ENCODE assay signal across 28 mouse cellular contexts in the genomic region with DNA sequence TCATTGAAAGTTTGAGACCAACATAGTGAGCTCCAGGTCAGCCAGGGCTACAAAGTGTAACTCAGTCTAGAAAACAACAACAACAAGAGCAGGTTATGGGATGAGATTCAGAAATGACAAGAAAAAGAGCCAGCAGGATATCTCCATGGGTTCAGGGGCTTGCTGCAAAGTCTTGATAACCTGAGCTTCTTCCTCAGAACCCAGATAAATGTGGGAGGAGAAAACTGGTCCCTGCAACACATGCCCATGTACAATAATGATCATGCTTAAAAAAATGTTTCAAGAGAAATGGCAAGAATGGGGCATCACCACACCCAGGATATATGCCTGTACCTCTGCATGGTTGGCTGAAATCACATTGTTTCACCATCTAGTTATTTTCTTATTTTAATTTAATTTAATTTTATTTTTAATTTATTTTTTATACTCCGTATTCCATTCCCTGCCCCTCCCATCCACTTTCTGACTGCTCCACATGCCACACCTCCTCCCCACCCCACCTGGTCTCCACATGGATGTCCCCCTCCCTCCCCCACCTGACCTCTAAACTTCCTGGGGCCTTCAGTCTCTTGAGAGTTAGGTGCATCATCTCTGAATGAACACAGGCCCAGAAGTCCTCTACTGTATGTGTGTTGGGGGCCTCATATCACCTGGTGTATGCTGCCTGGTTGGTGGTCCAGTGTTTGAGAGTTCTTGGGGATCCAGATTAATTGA. TPM values are rescaled to one million over a fixed set of nuclear protein-coding genes. Genes with fewer than 3 reads are reported as not detected.
A peak's percentile ranks its signal among the peaks of the same experiment; 100 is the strongest.
DNase-seq lines count a peak whose midpoint lies in the region; ATAC-seq lines count a peak whose summit lies in the region.
"Had no signal": no experiment of that assay in that cellular context is flagged by ENCODE, and none has a peak within 500 bp of the region (broad histone marks: within the 10 kb centered on the region; RNA-seq: fewer than 3 reads in every experiment).

No protein-coding gene starts in this region.

- no peaks in the 10 kb centered on the region for H3K36me3 ChIP-seq in erythroblast, embryonic 14.5 days (ENCODE audit: control insufficient read depth)
- H3K36me3 ChIP-seq in liver, embryonic 12.5 days, result no peaks in the 10 kb centered on the region
- H3K36me3 ChIP-seq in midbrain, embryonic 14.5 days (ENCODE audit: control insufficient read depth, insufficient read depth, low read length), result no peaks in the 10 kb centered on the region
- H3K36me3 ChIP-seq in intestine, embryonic 15.5 days, result no peaks in the 10 kb centered on the region
- H3K36me3 ChIP-seq: embryonic facial prominence, embryonic 15.5 days; G1E; heart, embryonic 13.5 days; kidney, embryonic 15.5 days; midbrain, embryonic 13.5 days; neural tube, embryonic 12.5 days had no signal

- peaks cover 35% of the 10 kb centered on the region for H3K4me1 ChIP-seq in erythroblast, embryonic 14.5 days (ENCODE audit: control insufficient read depth)
- peaks cover 33% of the 10 kb centered on the region for H3K4me1 ChIP-seq in liver, embryonic 12.5 days
- no peaks in the 10 kb centered on the region for H3K4me1 ChIP-seq in midbrain, embryonic 14.5 days (ENCODE audit: control insufficient read depth, insufficient read depth, low read length)
- no peaks in the 10 kb centered on the region for H3K4me1 ChIP-seq in intestine, embryonic 15.5 days (replicated peaks)
- H3K4me1 ChIP-seq: embryonic facial prominence, embryonic 15.5 days; heart, embryonic 13.5 days; kidney, embryonic 15.5 days; midbrain, embryonic 13.5 days; neural tube, embryonic 12.5 days had no signal

- ATAC-seq in liver, embryonic 12.5 days, result peak; percentile 90
- peak; percentile 86 for ATAC-seq in megakaryocyte progenitor cell, adult 5-6 weeks (replicated peaks; ENCODE audit: poor library complexity)
- ATAC-seq in midbrain, embryonic 14.5 days (ENCODE audit: low FRiP score, low TSS enrichment), result no peak
- no peak for ATAC-seq in intestine, embryonic 15.5 days
- ATAC-seq: forebrain, postnatal 0 days; midbrain, embryonic 13.5 days had no signal

- peak; percentile 74 for DNase-seq in c-Kit-positive CD71-positive TER-119-negative erythroid progenitor cells, embryonic 14.5 days (ENCODE audit: low read depth)
- no peak for DNase-seq in midbrain, embryonic 14.5 days
- DNase-seq in left cerebral cortex, adult 8-10 months (ENCODE audit: low spot score in 2 of 2), result no peak
- DNase-seq: adrenal gland, adult 2 months; B cell, adult 2 months; cerebellum, adult 2 months; forebrain, postnatal 0 days; gastrocnemius, postnatal 25 days; heart, postnatal 14 days; kidney, adult 11 months; layer of hippocampus, adult 9-11 months; left cerebral cortex, postnatal 4 days; lung, adult 18-20 months; lung, postnatal 10 days; right cerebral cortex, adult 18-20 months; right cerebral cortex, postnatal 4 days had no signal

- peak overlapping the region; percentile 22; the same call in 1 of the 2 replicates for H3K9ac ChIP-seq in liver, embryonic 12.5 days
- H3K9ac ChIP-seq in midbrain, embryonic 14.5 days (replicated peaks; ENCODE audit: low read length), result no peak overlapping the region
- no peak overlapping the region for H3K9ac ChIP-seq in intestine, embryonic 15.5 days
- H3K9ac ChIP-seq: embryonic facial prominence, embryonic 15.5 days; forebrain, postnatal 0 days; heart, embryonic 13.5 days; kidney, embryonic 15.5 days; midbrain, embryonic 13.5 days; neural tube, embryonic 12.5 days had no signal

- H3K27ac ChIP-seq in liver, embryonic 12.5 days, result peak overlapping the region; percentile 72
- H3K27ac ChIP-seq in midbrain, embryonic 14.5 days (replicated peaks; ENCODE audit: low read depth, low read length), result no peak overlapping the region
- no peak overlapping the region for H3K27ac ChIP-seq in intestine, embryonic 15.5 days
- H3K27ac ChIP-seq: embryonic facial prominence, embryonic 15.5 days; heart, adult 2 months; heart, embryonic 13.5 days; kidney, embryonic 15.5 days; midbrain, embryonic 13.5 days; neural tube, embryonic 12.5 days had no signal

- H3K4me2 ChIP-seq in liver, embryonic 12.5 days, result peak overlapping the region; percentile 42
- no peak overlapping the region for H3K4me2 ChIP-seq in midbrain, embryonic 14.5 days (ENCODE audit: low read length)
- no peak overlapping the region for H3K4me2 ChIP-seq in intestine, embryonic 15.5 days (replicated peaks)
- H3K4me2 ChIP-seq: embryonic facial prominence, embryonic 15.5 days; heart, embryonic 13.5 days; kidney, embryonic 15.5 days; midbrain, embryonic 13.5 days; neural tube, embryonic 12.5 days had no signal

- peak overlapping the region; percentile 19 for H3K4me3 ChIP-seq in erythroblast, embryonic 14.5 days (replicated peaks)
- H3K4me3 ChIP-seq in liver, embryonic 12.5 days, result no peak overlapping the region
- H3K4me3 ChIP-seq in midbrain, embryonic 14.5 days (replicated peaks; ENCODE audit: low read depth, low read length), result no peak overlapping the region
- no peak overlapping the region for H3K4me3 ChIP-seq in intestine, embryonic 15.5 days (replicated peaks)
- H3K4me3 ChIP-seq: embryonic facial prominence, embryonic 15.5 days; heart, adult 2 months; heart, embryonic 13.5 days; kidney, embryonic 15.5 days; midbrain, embryonic 13.5 days; neural tube, embryonic 12.5 days had no signal

- H3K9me3 ChIP-seq in erythroblast, embryonic 14.5 days (ENCODE audit: control insufficient read depth, low read length), result no peaks in the 10 kb centered on the region
- H3K9me3 ChIP-seq in liver, embryonic 12.5 days (replicated peaks), result no peaks in the 10 kb centered on the region
- H3K9me3 ChIP-seq in midbrain, embryonic 14.5 days (ENCODE audit: control insufficient read depth, low read length), result 0 out of 2 replicates have a peak, but pooled peaks cover 3% of the 10 kb centered on the region
- H3K9me3 ChIP-seq in intestine, embryonic 15.5 days, result no peaks in the 10 kb centered on the region
- H3K9me3 ChIP-seq: embryonic facial prominence, embryonic 15.5 days; G1E; midbrain, embryonic 13.5 days; neural tube, embryonic 12.5 days had no signal

- no peaks in the 10 kb centered on the region for H3K27me3 ChIP-seq in erythroblast, embryonic 14.5 days (ENCODE audit: control insufficient read depth)
- H3K27me3 ChIP-seq in liver, embryonic 12.5 days (replicated peaks), result no peaks in the 10 kb centered on the region
- H3K27me3 ChIP-seq in midbrain, embryonic 14.5 days (ENCODE audit: control insufficient read depth, insufficient read depth, low read length), result no peaks in the 10 kb centered on the region
- H3K27me3 ChIP-seq in intestine, embryonic 15.5 days (replicated peaks), result no peaks in the 10 kb centered on the region
- H3K27me3 ChIP-seq: CH12.LX; embryonic facial prominence, embryonic 15.5 days; heart, embryonic 13.5 days; kidney, embryonic 15.5 days; midbrain, embryonic 13.5 days; neural tube, embryonic 12.5 days had no signal

- 67% methylated on average over 1 of the region's 1 CpGs for WGBS in liver, embryonic 12.5 days (ENCODE audit: insufficient replicate concordance)
- WGBS in midbrain, embryonic 14.5 days, result 92% methylated on average over 1 of the region's 1 CpGs
- WGBS in intestine, embryonic 15.5 days, result 96% methylated on average over 1 of the region's 1 CpGs

RNA-seq across cellular contexts. Expression of a gene that starts 37.0 kb away (rescaled TPM):
- polyA plus RNA-seq in erythroblast, embryonic 14.5 days (2012), result 5.9 and 10.0 TPM in 2 replicates
- 40.1 and 42.5 TPM in 2 replicates for polyA plus RNA-seq in liver, embryonic 12.5 days (2016; fragmentation: Nextera tagmentation; extraction: Ambion mirVana)
- total RNA-seq in megakaryocyte progenitor cell, adult 5-6 weeks (2015), result 18.9 and 26.4 TPM in 2 replicates
- 26.1 and 47.3 TPM in 2 replicates for total RNA-seq in megakaryocyte progenitor cell, adult 5-6 weeks (2017)
- polyA plus RNA-seq in midbrain, embryonic 14.5 days (2014; fragmentation: Nextera tagmentation; extraction: Ambion mirVana), result 38.5 and 42.9 TPM in 2 replicates
- 10 to 100 TPM; 72.6 to 86.2 (median 78.6) TPM for total RNA-seq in left cerebral cortex, adult 8-10 months (2022)
- 22.5 and 25.9 TPM in 2 replicates for polyA plus RNA-seq in intestine, embryonic 15.5 days (2015; fragmentation: Nextera tagmentation; extraction: Ambion mirVana)

Comparison
In these comparisons a context has a peak if more than half of its experiments do, and no peak if none do; other contexts are left out.
1. ATAC-seq: peak in liver, embryonic 12.5 days (single experiment) and megakaryocyte progenitor cell, adult 5-6 weeks (single experiment); none in midbrain, embryonic 14.5 days (single experiment) and intestine, embryonic 15.5 days (single experiment).